Mouse (Mus musculus) v-Abl transformed pro-B cells (cell line): ENCODE results near the gene Ets2.

Source experiments
- in situ Hi-C, 2 experiments: fragments of 400-800 bp; cut with MboI; formaldehyde crosslinking; loops; one replicate each; pipeline ENCODE4 v1.15.1; 2025; ENCODE audit not compliant: unreplicated experiment in 2 of 2

Gene Ets2

DNA sequence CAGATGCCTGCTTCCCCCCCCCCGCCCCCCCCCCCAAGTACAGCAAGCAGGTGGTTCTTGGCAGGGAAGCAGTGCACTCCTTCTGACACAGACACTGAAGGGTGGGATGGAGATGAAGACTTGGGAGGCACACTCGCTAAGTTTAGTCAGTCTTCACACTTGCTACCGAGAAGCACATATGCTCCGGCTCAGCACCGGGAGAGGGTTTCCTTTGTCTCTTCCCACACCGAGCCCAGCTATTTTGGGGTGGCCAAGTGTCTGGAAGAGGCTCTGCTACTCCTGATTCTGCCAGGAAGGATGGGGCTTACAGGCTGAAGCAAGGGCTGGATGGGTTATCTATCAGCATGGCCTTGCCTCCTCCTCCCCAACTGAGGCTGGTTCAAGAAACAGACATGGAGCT, 5.3 kb upstream of the Ets2 start:
- in situ Hi-C loops = no loop called here

DNA sequence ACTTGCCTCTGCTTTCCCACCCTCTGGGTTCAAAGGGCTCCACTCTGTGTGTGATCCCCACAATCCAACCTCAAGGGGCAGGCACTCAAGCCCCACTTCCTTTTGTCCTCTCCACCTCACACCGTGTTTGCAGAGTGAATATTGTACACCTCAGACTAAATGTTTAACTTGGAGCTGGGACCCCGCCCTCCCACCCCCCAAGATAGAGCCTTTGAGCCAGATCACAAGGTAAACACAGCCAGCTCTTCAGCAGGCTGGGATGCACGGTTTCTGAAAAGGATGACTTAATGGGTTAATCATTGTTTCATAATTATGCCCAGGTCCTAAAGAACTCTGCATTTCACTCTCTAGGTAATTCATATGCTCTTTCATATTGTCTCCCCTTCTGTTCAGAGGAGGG, 2.2 kb upstream of the Ets2 start:
- in situ Hi-C loops = loop anchor here (5.0 to 25.0 kb wide), 4 partner anchors 37 to 838 kb away; no protein-coding TSS in a partner anchor

DNA sequence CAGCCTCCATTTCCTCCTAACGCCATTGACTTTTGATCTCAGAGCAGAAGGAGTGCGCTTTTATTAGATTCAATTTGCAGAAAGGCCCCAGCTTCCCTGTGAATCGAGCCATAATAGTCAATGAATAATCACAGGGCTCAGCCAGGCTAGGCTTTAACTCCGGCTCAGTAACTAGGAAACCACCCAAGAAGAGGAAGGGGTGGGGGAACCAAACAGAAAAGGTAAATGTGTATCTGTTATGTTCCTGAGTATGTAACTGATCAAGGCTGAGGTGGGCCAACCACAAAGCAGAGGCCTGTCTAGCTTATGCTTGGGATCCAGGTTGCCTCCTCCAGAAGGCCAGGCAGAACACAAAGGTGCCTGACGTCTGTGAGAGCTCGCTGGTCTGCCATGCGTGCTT, 1.7 kb upstream of the Ets2 start:
- in situ Hi-C loops = loop anchor here (5.0 to 25.0 kb wide), 4 partner anchors 38 to 837 kb away; no protein-coding TSS in a partner anchor

DNA sequence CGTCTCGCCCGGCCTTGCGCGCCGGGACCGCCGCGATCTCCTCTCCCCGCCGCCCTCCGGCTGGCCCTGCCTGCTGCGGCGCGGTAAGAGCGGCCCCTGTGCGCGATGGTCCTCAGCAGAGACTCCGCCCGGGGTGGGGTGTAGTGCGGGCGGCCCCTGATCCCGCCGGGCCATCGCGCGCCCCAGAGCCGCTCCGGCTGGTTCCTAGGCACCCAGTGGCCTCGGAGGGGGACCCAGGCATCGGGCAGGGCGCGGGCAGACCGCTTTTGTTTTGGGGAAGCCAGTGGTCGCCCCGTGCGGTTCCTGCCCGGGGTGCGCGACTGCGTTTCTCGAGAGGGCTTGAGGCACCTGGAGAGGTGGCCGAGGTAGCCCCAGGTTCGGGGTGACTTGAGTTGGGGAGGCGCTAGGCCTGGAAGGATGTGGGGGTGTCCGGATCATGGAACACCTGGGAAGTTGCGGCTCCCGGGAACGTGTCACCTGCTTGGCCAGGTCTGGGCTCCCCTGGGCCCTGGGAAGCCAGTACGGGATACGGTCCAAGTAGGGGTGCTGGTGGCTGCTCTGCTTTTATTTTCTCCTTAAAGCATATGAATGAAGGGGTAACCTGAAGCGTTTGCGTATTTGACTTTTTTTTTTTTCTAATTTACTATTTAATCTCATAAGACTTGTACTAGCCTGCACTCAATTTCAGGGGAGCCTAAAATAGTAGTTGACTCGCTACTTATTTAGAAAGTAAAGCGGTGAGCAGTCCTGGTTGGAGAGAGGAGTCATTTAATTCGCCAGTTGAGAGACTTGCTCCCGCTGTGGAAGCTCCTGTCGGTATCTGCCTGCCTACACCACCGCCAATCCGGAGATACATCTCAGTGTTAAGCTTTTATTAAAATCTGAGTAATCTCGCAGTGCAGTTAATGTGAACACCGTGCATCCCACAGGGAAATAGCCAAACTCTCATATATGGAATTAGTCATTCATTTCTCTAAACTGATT, 979 bp downstream of the Ets2 start:
- in situ Hi-C loops = loop anchor here (5.0 to 25.0 kb wide), 4 partner anchors 41 to 834 kb away; no protein-coding TSS in a partner anchor

DNA sequence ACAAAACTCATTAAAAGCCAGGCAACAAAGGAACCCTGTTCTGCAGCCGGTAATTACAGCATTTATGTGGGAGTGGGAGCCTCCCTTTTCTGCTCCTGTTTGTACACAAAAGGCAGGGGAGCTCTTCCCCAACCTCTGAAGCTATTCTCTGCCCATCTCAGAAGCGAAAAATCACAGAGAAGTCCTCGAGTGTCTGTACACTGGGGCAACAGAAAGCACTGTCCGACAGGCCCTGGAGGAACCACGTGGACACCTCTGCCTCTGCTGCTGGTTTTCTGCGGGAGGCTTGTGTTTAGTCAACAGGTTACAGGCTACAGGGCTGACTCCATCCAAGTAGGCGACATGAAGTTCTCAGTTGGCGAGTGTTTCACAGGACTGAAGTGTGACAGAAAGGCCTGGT, 2.1 kb downstream of the Ets2 start:
- in situ Hi-C loops = loop anchor here (5.0 to 25.0 kb wide), 4 partner anchors 42 to 833 kb away; no protein-coding TSS in a partner anchor

DNA sequence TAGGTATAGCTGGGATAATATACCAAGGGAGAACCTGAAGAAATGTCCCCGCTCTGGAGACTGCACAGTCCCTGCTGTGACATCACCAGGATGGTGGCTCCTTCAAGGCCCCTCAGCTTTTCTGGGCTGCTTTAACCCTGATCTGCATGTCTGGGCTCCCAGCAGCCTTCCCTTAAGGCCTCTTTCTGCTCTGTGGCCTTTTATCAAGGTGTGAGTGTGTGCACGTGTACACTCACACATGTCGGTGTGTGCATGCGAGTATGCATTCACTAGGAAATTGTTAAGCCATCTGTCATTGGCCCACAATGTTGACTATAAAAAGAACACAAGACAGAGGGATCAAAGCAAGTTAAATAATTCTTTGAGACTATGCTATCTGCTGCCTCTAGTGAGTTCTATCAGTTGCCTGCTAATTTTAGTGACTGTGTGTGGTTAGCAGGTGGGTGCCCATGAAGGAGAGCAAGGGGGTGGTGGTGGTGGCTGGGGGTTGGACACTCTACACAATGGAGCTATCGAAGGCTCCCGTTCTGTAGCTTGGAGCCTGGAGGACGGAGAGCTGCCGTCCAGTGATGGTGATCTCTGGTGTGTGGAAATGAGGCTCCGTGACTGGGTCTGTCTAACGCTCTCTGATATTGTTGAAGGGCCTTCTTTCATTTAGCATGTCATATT, 2.9 kb downstream of the Ets2 start:
- in situ Hi-C loops = loop anchor here (5.0 to 25.0 kb wide), 4 partner anchors 42 to 833 kb away; no protein-coding TSS in a partner anchor

DNA sequence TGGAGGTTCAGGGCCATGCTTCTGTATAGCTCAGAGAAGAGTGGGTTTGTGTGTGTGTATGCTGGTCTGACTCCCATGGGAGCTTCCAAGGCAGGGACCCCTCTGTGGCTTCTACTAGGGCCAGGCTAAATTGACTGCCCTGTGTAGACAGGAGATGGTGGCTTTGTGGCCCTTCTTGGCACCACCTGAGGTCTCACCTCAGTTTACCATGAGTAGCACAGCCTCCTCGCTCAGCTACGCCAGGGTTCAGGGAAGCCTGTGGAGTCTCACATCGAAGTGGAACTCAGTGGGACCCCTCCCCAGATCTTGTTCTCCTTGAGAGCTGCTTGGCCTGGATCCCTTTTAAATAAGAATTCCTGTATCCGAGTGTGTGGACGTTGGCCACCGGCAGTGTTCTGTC, 3.9 kb downstream of the Ets2 start:
- in situ Hi-C loops = loop anchor here (10.0 to 25.0 kb wide), 3 partner anchors 109 to 832 kb away; no protein-coding TSS in a partner anchor

DNA sequence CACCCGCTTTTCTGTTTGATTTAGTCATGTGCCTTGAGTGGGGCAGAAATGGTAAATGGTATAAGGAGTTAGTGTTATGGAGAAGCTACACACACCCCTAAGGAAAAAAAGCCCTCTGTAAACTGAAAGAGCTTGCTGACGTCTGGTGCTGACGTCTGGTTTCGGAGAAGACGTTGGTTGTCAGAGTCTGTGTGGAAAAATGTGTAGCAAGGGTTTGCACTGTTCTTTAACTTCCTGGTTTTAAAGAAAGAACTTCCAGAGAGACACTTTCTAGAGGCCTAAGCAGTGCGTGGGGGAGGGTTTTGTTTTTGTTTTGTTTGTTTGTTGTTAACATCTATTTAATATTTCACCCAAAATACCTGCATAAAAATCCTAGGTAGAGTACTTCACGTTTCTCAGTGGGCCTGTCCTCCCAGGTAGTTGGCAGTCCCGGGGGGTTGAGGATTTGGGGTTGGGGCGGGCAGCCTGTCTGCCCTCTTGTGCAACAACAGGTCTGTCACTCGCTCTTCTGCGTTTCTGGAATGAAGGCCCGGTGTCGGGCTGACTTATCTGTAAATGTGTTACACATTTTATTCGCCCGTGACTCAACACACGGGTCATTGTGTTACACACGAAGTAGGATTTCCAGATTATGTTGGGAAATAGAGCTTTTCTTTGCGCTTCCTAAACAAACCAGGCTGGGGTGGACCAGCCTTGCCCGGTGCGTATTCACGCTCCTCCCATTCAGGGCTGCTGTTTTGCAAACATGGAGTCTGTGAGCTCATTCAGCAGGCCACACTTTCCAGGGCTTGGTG, 6.5 kb downstream of the Ets2 start:
- in situ Hi-C loops = loop anchor here (10.0 to 25.0 kb wide), 3 partner anchors 106 to 829 kb away; no protein-coding TSS in a partner anchor

DNA sequence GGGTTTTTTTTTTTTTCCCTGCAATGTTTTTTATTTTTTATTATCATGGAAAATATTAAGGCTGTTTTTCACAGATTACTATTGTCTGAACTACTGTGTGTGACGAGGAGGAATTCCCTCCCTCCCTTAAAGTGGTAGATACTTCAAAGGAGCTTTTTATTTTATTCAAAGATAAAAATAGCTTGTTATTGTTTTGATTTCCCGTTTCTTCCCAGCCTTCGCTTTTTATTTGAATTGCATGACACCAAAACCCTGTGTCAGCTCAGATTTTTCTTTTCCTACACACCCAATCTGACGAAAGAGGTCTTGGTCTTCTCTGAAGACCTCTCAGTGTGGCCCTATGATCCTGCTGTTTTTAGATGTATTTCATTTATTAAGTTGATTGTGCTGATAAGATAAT, 7.3 kb downstream of the Ets2 start:
- in situ Hi-C loops = loop anchor here (10.0 to 25.0 kb wide), 3 partner anchors 106 to 828 kb away; no protein-coding TSS in a partner anchor

DNA sequence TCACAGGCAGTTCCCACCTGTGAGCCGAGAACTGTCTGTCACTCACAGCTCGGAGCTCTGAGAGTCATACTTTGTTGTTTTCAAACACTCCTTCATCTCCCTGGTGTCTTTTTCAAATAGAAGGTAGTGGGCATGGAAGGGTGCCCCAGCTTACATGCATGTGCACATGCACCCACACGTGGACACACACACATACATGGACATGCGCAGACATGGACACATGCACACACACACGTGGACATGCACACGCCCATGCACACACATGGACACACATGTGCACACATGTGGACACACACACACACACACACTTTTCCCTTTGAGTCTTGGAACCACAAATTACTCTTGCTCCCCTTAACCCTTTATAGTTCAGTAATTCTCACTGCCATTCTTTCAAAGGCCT, 8.3 kb downstream of the Ets2 start:
- in situ Hi-C loops = loop anchor here (25.0 kb wide), 2 partner anchors 248 to 827 kb away; no protein-coding TSS in a partner anchor

DNA sequence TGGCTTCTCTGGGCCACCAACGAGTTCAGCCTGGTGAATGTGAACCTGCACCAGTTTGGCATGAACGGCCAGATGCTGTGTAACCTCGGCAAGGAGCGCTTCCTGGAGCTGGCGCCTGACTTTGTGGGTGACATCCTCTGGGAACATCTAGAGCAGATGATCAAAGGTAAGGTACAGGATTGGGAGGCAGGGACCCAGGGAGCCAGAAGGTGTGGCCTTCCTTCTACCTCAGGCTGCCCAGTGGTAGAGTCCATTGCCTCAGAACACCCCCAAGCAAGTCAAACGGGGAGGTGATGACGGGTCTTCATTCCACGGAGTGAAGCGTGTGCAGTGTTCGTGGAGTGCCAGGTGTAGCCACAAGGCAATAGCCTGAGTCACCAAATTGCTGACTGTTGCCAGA, 10.2 kb downstream of the Ets2 start:
- in situ Hi-C loops = loop anchor here (25.0 kb wide), 2 partner anchors 250 to 825 kb away; no protein-coding TSS in a partner anchor

DNA sequence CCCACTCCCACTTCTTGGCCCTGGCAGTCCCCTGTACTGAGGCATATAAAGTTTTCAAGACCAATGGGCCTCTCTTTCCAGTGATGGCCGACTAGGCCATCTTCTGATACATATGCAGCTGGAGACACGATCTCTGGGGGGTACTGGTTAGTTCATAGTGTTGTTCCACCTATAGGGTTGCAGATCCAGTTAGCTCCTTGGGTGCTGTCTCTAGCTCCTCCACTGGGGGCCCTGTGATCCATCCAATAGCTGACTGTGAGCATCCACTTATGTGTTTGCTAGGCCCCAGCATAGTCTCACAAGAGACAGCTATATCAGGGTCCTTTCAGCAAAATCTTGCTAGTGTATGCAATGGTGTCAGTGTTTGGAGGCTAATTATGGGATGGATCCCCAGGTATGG, 11.2 kb downstream of the Ets2 start:
- in situ Hi-C loops = loop anchor here (25.0 kb wide), 2 partner anchors 251 to 824 kb away; no protein-coding TSS in a partner anchor

DNA sequence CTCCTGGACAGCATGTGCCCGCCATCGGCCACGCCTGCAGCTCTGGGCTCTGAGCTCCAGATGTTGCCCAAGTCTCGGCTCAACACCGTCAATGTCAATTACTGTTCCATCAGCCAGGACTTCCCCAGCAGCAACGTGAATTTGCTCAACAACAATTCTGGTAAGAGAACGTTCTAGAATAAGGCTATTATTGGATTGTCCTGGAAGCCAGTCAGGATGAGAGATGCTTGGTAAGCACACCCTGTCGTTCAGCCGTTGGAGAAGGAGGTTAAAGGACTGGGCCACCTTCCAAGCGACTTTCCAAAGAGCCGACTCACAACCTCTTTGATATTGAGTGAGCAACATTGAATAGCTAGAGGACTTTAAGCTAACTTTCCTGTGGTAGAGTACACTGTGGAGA, 13.2 kb downstream of the Ets2 start:
- in situ Hi-C loops = loop anchor here (25.0 kb wide), 2 partner anchors 253 to 822 kb away; no protein-coding TSS in a partner anchor

DNA sequence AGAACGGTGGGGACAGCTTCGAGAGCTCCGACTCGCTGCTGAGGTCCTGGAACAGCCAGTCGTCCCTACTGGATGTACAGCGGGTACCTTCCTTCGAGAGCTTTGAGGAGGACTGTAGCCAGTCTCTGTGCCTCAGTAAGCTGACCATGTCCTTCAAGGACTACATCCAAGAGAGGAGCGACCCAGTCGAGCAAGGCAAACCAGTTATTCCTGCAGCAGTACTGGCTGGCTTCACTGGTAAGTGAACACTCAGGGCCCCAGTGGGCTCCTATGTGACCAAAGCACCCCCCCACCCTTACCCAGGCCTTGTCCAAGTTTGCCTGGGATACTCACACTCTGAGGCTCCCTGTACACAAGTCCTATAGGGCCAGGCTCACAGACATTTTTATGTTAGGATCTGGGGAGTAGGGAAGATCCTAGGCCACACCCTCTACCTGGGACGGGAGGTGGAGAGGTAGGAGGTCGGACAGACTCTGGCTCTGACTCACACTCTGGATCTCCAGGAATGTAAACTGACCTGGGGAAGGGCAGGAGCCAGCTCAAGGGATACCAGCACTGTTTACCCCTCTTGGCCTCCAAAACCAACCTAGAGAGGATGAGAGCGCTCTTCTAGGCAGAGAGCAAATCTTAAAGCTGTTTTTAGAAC, 14.3 kb downstream of the Ets2 start:
- in situ Hi-C loops = loop anchor here (25.0 kb wide), 2 partner anchors 254 to 821 kb away; no protein-coding TSS in a partner anchor

DNA sequence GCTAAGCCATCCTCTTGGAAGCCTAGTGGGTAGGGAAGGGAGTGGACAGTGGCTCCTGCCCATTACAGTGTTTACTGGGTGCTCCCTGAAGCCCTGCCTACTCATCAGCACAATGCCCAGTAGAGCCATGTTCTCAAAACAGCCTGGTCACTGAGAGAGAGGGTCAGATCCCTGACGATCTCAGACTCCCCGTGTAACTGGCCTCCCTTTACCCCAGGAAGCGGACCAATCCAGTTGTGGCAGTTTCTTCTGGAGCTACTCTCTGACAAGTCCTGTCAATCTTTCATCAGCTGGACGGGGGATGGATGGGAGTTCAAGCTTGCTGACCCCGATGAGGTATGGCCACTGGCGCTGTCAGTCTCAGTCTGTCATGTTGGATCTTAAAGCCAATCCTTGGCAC, 15.8 kb downstream of the Ets2 start:
- in situ Hi-C loops = loop anchor here (25.0 kb wide), 2 partner anchors 255 to 820 kb away; no protein-coding TSS in a partner anchor

DNA sequence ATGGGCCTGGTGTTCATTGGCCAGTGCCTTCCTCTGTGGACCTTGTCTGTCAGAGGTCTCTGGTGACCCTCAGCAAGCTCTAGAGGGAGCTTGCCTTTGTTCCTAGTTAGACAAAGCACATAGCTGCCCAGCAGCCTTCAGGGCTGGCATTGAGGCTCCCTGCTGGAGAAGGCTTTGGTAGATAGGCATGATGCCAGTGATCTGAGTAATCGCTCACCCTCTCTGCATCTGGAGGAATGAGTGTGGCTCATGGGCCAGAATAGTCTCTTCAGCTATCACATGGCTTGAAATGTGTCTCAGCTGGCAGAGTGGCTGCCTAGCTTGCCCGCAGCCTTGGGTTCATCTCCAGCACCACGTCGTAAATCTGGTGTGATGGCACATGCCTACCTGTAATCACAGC, 16.2 kb downstream of the Ets2 start:
- in situ Hi-C loops = loop anchor here (25.0 kb wide), 2 partner anchors 256 to 819 kb away; no protein-coding TSS in a partner anchor

DNA sequence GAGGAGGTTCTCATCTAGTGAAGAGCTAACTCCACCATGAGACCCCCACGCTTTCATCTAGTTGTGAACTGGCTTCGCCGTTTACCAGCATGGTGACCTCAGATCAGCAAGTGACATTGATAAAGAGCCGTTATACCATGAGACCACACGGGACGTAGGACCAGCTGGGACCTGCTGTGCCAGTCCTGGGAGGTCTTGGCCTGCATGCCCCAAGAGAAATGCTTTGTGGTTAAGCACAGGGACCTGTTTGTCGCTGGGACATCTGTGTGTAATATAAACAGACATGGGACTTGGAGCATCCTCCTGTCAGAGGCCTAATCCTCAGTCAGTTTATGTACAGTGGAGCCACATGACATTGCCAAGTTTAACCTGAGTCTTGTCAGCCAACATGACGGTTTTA, 18.7 kb downstream of the Ets2 start:
- in situ Hi-C loops = loop anchor here (5.0 to 25.0 kb wide), 3 partner anchors 258 to 817 kb away; no protein-coding TSS in a partner anchor

DNA sequence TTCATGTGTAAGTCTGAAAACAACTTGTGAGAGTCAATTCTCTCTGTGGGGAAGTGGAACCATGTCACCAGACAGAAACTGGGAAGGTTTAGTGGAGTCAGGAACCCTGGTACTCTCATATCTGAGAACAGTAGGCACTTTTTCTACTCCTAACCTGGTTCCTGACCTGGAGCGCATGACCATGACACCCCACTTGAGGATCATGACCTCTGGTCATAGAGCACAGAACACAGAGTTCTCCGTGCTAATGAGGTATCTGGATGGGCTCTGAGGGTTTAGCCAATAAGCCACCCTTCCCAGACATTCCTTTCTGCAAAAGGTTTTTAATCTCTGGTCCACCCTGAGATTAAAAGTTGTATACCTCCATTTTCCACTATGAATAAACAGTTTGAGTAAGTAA, 22.4 kb downstream of the Ets2 start:
- in situ Hi-C loops = loop anchor here (5.0 to 25.0 kb wide), 3 partner anchors 262 to 813 kb away; no protein-coding TSS in a partner anchor

DNA sequence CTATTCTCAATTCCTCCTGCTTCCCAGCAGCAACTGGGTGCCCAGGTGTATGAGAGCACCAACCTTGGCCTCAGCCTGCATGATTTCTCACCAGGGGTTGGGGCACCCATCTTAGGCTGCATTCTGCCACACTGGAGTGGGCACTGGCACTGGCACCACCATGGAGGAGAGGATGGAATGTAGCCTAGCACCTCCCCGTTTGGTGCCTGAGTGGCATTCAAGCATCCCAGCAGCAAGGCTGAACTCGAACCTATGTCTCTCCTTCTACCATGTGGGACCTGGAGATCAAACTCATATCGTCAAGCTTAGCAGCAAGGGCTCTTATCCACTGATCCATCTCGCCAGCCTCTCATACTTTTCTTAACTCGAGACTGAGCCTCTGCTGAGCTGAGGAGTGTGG, 22.9 kb downstream of the Ets2 start:
- in situ Hi-C loops = loop anchor here (5.0 to 25.0 kb wide), 4 partner anchors 93 to 813 kb away; no protein-coding TSS in a partner anchor
